Mouse (Mus musculus): Measurements from ENCODE around the gene Ppy. TPM values are rescaled to one million over a fixed set of nuclear protein-coding genes. Genes with fewer than 3 reads are reported as not detected.

The Ppy gene
- polyA plus RNA-seq (2015; fragmentation: Nextera tagmentation; extraction: Ambion mirVana) = not detected in 2 replicates

DNA sequence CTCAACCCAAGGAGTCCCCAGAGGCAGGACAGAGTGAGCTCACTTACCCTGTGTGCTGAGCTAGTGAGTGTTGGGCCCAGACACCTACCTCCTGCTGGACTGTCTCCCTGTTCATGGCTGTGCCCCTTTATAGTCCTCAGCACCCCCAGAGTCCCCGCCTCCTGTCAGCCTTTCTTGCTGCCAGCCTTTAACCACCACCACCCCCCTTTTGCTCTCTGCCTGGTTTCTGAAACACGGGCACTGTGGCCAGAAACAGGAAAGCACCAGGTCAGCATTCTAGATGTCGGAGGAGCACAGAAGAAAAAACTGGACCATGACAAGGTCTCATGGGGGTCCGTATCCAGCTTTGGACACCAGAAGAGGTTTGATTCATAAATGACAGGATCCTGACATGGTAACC is at the start of gene Ppy:
Ppy (minus strand) TSS at position 101 of the 400 bp plus-strand sequence.
- peaks cover 27% of the 10 kb centered on the region for H3K27me3 ChIP-seq (ENCODE audit: control insufficient read depth, insufficient read depth, low read depth, low read length)
- WGBS = 79% methylated on average over 4 of the region's 4 CpGs
- ATAC-seq = no peak

DNA sequence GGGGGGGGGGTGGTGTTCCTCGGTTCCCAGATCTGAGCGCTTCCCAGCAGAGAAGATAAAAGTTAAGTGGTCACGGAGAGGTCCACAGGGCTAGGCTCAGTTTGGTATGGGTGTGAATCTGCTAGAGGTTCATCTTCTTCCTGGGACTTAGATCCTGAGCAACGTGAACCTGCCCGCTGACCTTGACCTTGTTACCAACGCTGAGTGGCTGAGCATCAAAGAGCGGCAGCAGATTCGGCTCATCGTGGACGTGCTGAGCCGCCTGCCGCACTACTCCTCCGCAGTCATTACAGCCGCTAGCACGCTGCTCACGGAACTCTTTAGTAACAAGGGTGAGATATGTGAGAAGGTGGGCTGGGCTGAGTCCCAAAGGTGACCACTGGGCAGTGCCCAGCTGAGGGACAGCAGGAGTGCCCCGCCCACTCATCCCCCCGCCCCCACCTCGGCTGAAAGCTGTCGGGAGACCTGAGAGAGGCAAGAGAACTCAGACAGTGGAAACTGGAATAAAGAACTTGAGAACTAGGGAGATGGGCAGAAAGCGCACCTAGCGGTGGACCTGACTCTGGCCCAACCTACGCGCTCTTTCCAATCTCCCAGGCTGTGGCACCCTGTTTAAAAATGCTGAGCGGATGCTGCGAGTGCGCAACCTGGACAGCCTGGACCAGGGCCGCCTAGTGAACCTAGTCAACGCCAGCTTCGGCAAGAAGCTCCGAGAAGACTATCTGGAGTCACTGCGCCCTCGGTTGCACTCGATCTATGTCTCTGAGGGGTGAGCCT is 46.3 kb upstream of the Ppy start:
- no peak overlapping the region for H3K4me3 ChIP-seq (ENCODE audit: low read depth, low read length)
- H3K9ac ChIP-seq (ENCODE audit: low read depth, low read length) = no peak overlapping the region
- peaks cover 3% of the 10 kb centered on the region for H3K4me1 ChIP-seq (ENCODE audit: control insufficient read depth, insufficient read depth, low read length)
- H3K27ac ChIP-seq (ENCODE audit: low read length) = no peak overlapping the region
- H3K9me3 ChIP-seq (replicated peaks; ENCODE audit: control insufficient read depth, low read length, poor library complexity, severe bottlenecking) = no peaks in the 10 kb centered on the region
- 15% methylated on average over 34 of the region's 34 CpGs for WGBS
- H3K36me3 ChIP-seq (ENCODE audit: control insufficient read depth, insufficient read depth, low read length) = 0 out of 2 replicates have a peak, but pooled peaks cover under 1% of the 10 kb centered on the region
- peaks cover 61% of the 10 kb centered on the region for H3K27me3 ChIP-seq (ENCODE audit: control insufficient read depth, insufficient read depth, low read depth, low read length)
- ATAC-seq = no peak
- no peak overlapping the region for H3K4me2 ChIP-seq (ENCODE audit: low read length)

More for the DNA sequence above, at the start of gene Ppy:
- no peak within 1 kb of the TSS for H3K27ac ChIP-seq (ENCODE audit: low read length)
- peaks cover 9% of the 10 kb centered on the region; the same call in 1 of the 2 replicates for H3K4me1 ChIP-seq (ENCODE audit: control insufficient read depth, insufficient read depth, low read length)
- no peak within 1 kb of the TSS for H3K4me2 ChIP-seq (ENCODE audit: low read length)
- no peaks in the 10 kb centered on the region for H3K36me3 ChIP-seq (ENCODE audit: control insufficient read depth, insufficient read depth, low read length)
- no peaks in the 10 kb centered on the region for H3K9me3 ChIP-seq (replicated peaks; ENCODE audit: control insufficient read depth, low read length, poor library complexity, severe bottlenecking)
- no peak within 1 kb of the TSS for H3K9ac ChIP-seq (ENCODE audit: low read depth, low read length)
- no peak within 1 kb of the TSS for H3K4me3 ChIP-seq (ENCODE audit: low read depth, low read length)

DNA sequence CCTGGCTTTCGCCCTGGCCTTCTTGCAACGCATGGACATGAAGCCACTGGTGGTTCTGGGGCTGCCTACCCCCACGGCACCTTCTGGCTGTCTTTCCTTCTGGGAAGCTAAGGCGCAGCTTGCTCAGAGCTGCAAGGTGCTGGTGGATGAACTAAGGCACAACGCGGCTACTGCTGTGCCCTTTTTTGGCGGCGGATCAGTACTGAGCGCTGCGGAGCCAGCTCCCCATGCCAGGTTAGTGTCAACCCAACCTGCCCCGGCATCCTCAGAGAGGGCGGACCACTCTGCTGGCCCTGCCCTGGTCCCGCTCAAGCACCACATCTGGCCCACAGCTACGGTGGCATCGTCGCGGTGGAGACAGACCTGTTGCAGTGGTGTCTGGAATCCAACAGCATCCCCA is 45.4 kb upstream of the Ppy start:
- Histone ChIP-seq H3K9ac (ENCODE audit: low read depth, low read length) (no peak overlapping the region), H3K27ac (ENCODE audit: low read length) (no peak overlapping the region), H3K4me2 (ENCODE audit: low read length) (no peak overlapping the region), H3K4me1 (ENCODE audit: control insufficient read depth, insufficient read depth, low read length) (peaks cover 3% of the 10 kb centered on the region), H3K4me3 (ENCODE audit: low read depth, low read length) (no peak overlapping the region), H3K9me3 (replicated peaks; ENCODE audit: control insufficient read depth, low read length, poor library complexity, severe bottlenecking) (no peaks in the 10 kb centered on the region), H3K27me3 (ENCODE audit: control insufficient read depth, insufficient read depth, low read depth, low read length) (peaks cover 61% of the 10 kb centered on the region), H3K36me3 (ENCODE audit: control insufficient read depth, insufficient read depth, low read length) (no peaks in the 10 kb centered on the region)
- ATAC-seq = no peak
- 13% methylated on average over 17 of the region's 17 CpGs for WGBS

DNA sequence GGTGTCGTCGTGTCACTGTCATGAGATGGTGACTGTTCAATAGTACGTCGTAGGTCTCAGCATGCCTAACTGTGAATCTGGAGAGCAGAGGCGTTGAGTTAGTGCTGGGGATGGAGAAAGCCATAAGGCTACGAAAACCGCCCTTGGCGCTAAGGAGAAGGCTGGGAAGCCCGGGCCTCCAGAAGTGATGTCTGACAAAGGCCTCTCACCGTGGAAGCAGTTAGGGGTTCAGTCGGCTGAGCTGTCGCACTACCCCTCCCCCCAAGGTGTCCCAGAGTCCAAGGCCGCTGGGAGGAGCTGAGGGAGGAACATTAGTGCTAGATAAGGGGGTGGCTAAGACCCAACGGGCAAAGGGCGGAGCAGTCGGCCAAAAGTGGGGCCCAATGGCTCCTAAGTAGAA is 44.9 kb upstream of the Ppy start:
- H3K4me3 ChIP-seq (ENCODE audit: low read depth, low read length) = no peak overlapping the region
- H3K4me2 ChIP-seq (ENCODE audit: low read length) = no peak overlapping the region
- peaks cover 3% of the 10 kb centered on the region for H3K4me1 ChIP-seq (ENCODE audit: control insufficient read depth, insufficient read depth, low read length)
- H3K9ac ChIP-seq (ENCODE audit: low read depth, low read length) = no peak overlapping the region
- ATAC-seq = no peak
- WGBS = 4% methylated on average over 16 of the region's 16 CpGs
- H3K27ac ChIP-seq (ENCODE audit: low read length) = no peak overlapping the region
- H3K36me3 ChIP-seq (ENCODE audit: control insufficient read depth, insufficient read depth, low read length) = no peaks in the 10 kb centered on the region
- peaks cover 61% of the 10 kb centered on the region for H3K27me3 ChIP-seq (ENCODE audit: control insufficient read depth, insufficient read depth, low read depth, low read length)
- H3K9me3 ChIP-seq (replicated peaks; ENCODE audit: control insufficient read depth, low read length, poor library complexity, severe bottlenecking) = no peaks in the 10 kb centered on the region

DNA sequence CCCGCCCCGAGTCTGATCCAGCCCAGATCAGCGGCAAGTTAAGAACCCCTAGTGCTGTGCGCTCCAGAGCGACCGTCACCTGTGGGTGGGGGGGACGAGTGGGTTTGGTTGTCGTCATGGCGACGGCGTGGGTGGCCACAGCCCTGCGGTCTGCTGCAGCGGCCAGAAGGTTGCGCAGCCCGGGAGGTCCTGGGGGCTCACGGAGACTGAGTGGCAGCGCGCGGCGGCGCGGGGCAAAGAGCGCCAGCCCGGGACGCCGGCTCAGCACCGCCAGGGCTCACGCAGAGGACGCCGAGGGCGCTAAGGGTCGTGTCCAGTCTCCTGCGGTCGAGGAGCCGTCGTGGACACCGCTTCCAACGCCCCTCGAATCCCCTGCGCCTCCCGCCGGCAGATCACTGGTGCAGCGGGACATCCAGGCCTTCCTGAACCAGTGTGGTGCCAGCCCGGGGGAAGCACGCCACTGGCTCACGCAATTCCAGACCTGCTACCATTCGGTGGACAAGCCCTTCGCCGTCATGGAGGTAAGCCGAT is 44.4 kb upstream of the Ppy start, which contains the start of gene Nags:
Nags (plus strand) TSS at position 43 of the 531 bp plus-strand sequence.
- peaks cover 61% of the 10 kb centered on the region for H3K27me3 ChIP-seq (ENCODE audit: control insufficient read depth, insufficient read depth, low read depth, low read length)
- H3K27ac ChIP-seq (ENCODE audit: low read length) = no peak within 1 kb of the TSS
- peak within 1 kb of the TSS; percentile 15; the same call in 1 of the 2 replicates for H3K4me2 ChIP-seq (ENCODE audit: low read length)
- ATAC-seq = no peak
- peaks cover 3% of the 10 kb centered on the region for H3K4me1 ChIP-seq (ENCODE audit: control insufficient read depth, insufficient read depth, low read length)
- WGBS = under 1% methylated on average over 40 of the region's 50 CpGs
- H3K36me3 ChIP-seq (ENCODE audit: control insufficient read depth, insufficient read depth, low read length) = no peaks in the 10 kb centered on the region
- H3K9me3 ChIP-seq (replicated peaks; ENCODE audit: control insufficient read depth, low read length, poor library complexity, severe bottlenecking) = no peaks in the 10 kb centered on the region
- H3K4me3 ChIP-seq (ENCODE audit: low read depth, low read length) = 0 out of 2 replicates have a peak within 1 kb of the TSS, but pooled peaks have one; percentile 3
- no peak within 1 kb of the TSS for H3K9ac ChIP-seq (ENCODE audit: low read depth, low read length)

DNA sequence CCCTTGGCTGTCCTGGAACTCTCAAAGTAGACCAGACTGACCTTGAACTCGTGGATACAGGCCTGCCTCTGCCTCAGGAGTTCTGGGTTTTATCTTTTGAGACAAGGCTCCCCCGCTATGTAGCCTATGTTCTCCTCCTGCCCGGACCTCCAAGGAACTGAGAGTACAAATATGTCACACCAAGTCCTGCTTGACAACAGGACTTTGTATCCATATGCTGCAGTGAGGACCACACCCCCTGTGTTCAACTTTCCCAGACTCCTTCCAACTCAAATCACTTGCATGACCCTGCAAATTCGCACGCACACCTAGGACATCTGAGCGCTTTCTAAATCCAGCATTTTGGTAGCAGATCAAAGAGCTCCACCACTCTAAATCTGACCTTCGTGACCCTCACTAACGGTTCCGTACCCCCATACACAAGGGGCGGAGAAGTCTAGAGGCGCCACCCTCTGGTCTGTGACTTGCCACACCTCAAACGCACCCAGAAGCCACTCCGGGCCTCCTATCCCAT is 43.9 kb upstream of the Ppy start:
- Histone ChIP-seq H3K27me3 (ENCODE audit: control insufficient read depth, insufficient read depth, low read depth, low read length) (peaks cover 61% of the 10 kb centered on the region), H3K9me3 (replicated peaks; ENCODE audit: control insufficient read depth, low read length, poor library complexity, severe bottlenecking) (no peaks in the 10 kb centered on the region), H3K4me2 (ENCODE audit: low read length) (peak overlapping the region; percentile 15; the same call in 1 of the 2 replicates), H3K36me3 (ENCODE audit: control insufficient read depth, insufficient read depth, low read length) (no peaks in the 10 kb centered on the region), H3K4me1 (ENCODE audit: control insufficient read depth, insufficient read depth, low read length) (peaks cover 3% of the 10 kb centered on the region), H3K9ac (ENCODE audit: low read depth, low read length) (no peak overlapping the region), H3K4me3 (ENCODE audit: low read depth, low read length) (no peak overlapping the region), H3K27ac (ENCODE audit: low read length) (no peak overlapping the region)
- ATAC-seq = no peak
- WGBS = 24% methylated on average over 13 of the region's 13 CpGs

DNA sequence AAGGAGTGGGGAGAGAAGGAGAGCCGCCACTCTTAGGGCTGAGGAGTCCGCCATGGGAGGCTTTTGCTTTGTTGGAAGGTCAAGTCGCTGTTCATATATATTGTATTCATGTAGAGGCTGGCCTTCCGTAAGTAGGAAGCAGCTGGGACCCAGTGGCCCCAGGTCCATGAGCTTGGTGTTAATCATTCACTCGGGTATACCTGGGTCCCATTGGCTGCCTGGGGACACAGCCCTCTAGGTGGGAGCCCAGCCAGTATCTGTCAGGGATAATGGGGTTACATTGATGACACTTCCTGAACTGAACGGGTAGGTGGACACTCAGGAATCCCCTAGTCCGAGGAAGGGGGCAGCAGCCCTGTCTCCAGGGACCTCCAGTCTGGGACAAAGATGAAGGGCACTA is 41.2 kb upstream of the Ppy start:
- WGBS = 65% methylated on average over 7 of the region's 7 CpGs
- no peaks in the 10 kb centered on the region for H3K9me3 ChIP-seq (replicated peaks; ENCODE audit: control insufficient read depth, low read length, poor library complexity, severe bottlenecking)
- ATAC-seq = no peak
- H3K4me2 ChIP-seq (ENCODE audit: low read length) = no peak overlapping the region
- peaks cover 39% of the 10 kb centered on the region for H3K27me3 ChIP-seq (ENCODE audit: control insufficient read depth, insufficient read depth, low read depth, low read length)
- no peak overlapping the region for H3K4me3 ChIP-seq (ENCODE audit: low read depth, low read length)
- H3K4me1 ChIP-seq (ENCODE audit: control insufficient read depth, insufficient read depth, low read length) = peaks cover 3% of the 10 kb centered on the region
- no peak overlapping the region for H3K9ac ChIP-seq (ENCODE audit: low read depth, low read length)
- H3K36me3 ChIP-seq (ENCODE audit: control insufficient read depth, insufficient read depth, low read length) = no peaks in the 10 kb centered on the region
- no peak overlapping the region for H3K27ac ChIP-seq (ENCODE audit: low read length)

DNA sequence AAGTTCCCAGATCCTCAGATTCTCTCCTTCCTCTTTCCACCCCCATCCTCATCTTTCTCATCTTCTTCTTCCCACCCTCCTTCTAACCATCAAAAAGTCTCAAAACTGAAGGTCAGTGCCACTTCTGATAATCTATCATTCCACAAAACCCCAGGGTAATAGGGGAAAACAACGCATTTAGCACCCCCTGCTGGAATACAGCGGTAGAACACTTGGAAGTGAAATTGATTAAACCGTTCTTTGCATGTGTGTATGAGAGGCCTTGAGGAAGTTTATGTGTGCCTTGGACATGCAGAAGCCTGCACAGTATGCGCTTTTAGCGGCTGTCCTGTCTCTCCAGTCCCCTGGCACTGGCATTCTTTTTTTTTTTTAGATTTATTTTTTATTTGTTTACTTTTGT is 39.4 kb upstream of the Ppy start:
- H3K27me3 ChIP-seq (ENCODE audit: control insufficient read depth, insufficient read depth, low read depth, low read length) = peaks cover 21% of the 10 kb centered on the region
- peaks cover 1% of the 10 kb centered on the region for H3K4me1 ChIP-seq (ENCODE audit: control insufficient read depth, insufficient read depth, low read length)
- no peak overlapping the region for H3K27ac ChIP-seq (ENCODE audit: low read length)
- 5% methylated on average over 5 of the region's 5 CpGs for WGBS
- H3K4me2 ChIP-seq (ENCODE audit: low read length) = no peak overlapping the region
- no peaks in the 10 kb centered on the region for H3K9me3 ChIP-seq (replicated peaks; ENCODE audit: control insufficient read depth, low read length, poor library complexity, severe bottlenecking)
- H3K4me3 ChIP-seq (ENCODE audit: low read depth, low read length) = no peak overlapping the region
- no peak for ATAC-seq
- no peaks in the 10 kb centered on the region for H3K36me3 ChIP-seq (ENCODE audit: control insufficient read depth, insufficient read depth, low read length)
- no peak overlapping the region for H3K9ac ChIP-seq (ENCODE audit: low read depth, low read length)

DNA sequence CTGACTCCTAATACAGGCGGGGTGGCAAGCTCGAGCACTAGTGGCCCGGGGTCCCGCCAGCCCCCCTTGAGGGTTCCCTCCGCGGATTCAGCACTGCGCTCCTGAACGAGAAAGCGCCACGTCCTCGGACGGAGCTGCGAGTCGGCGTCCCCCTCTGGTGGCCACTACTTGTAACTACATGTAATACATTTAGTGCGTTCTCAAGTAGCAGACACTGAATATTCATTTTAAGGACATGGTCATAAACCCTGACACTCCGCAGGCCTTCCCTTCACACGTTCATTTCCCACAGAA is 37.3 kb upstream of the Ppy start:
- Histone ChIP-seq H3K4me1 (ENCODE audit: control insufficient read depth, insufficient read depth, low read length) (peaks cover 4% of the 10 kb centered on the region; the same call in 1 of the 2 replicates), H3K27ac (ENCODE audit: low read length) (no peak overlapping the region), H3K4me3 (ENCODE audit: low read depth, low read length) (peak overlapping the region; percentile 15; the same call in 1 of the 2 replicates), H3K4me2 (ENCODE audit: low read length) (peak overlapping the region; percentile 56), H3K9ac (ENCODE audit: low read depth, low read length) (no peak overlapping the region), H3K27me3 (ENCODE audit: control insufficient read depth, insufficient read depth, low read depth, low read length) (peaks cover 3% of the 10 kb centered on the region; the same call in 1 of the 2 replicates), H3K9me3 (replicated peaks; ENCODE audit: control insufficient read depth, low read length, poor library complexity, severe bottlenecking) (no peaks in the 10 kb centered on the region), H3K36me3 (ENCODE audit: control insufficient read depth, insufficient read depth, low read length) (no peaks in the 10 kb centered on the region)
- 0 out of 2 replicates have a peak, but pooled peaks have one; percentile 60 for ATAC-seq
- WGBS = under 1% methylated on average over 18 of the region's 18 CpGs
